Mouse (Mus musculus): ENCODE measurements around the gene Tti1. TPM values are rescaled to one million over a fixed set of nuclear protein-coding genes. Genes with fewer than 3 reads are reported as not detected.

Tti1 gene
- polyA plus RNA-seq, 1 experiment from 2014 or later: 16.4 TPM

GRCm38 (mm10) chr2:157940586-157941185 is 87.5 kb downstream of the Tti1 start:
- no peaks in the 10 kb centered on the region for H3K9me3 ChIP-seq (ENCODE audit: control insufficient read depth, low read length)
- peaks cover 27% of the 10 kb centered on the region for H3K4me1 ChIP-seq (ENCODE audit: control insufficient read depth, insufficient read depth, low read depth, low read length)
- peaks cover 2% of the 10 kb centered on the region for H3K36me3 ChIP-seq (ENCODE audit: control insufficient read depth, insufficient read depth, low read length)
- 0 out of 2 replicates have a peak, but pooled peaks cover 3% of the 10 kb centered on the region for H3K27me3 ChIP-seq (replicated peaks; ENCODE audit: control insufficient read depth, insufficient read depth, low read length)
- 4% methylated on average over 18 of the region's 18 CpGs for WGBS
- H3K9ac ChIP-seq (ENCODE audit: low read depth, low read length): peak overlapping the region; percentile 23; the same call in 1 of the 2 replicates
- no peak overlapping the region for H3K4me3 ChIP-seq (ENCODE audit: low read length)
- peak overlapping the region; percentile 17 for H3K4me2 ChIP-seq (ENCODE audit: low read length)
- peak overlapping the region; percentile 31; the same call in 1 of the 2 replicates for H3K27ac ChIP-seq (ENCODE audit: low read depth, low read length)
- no peak for ATAC-seq

GRCm38 (mm10) chr2:157936676-157937075 is 91.6 kb downstream of the Tti1 start:
- no peak for ATAC-seq
- H3K36me3 ChIP-seq (ENCODE audit: control insufficient read depth, insufficient read depth, low read length): peaks cover 2% of the 10 kb centered on the region
- no peaks in the 10 kb centered on the region for H3K9me3 ChIP-seq (ENCODE audit: control insufficient read depth, low read length)
- H3K4me3 ChIP-seq (ENCODE audit: low read length): no peak overlapping the region
- no peak overlapping the region for H3K9ac ChIP-seq (ENCODE audit: low read depth, low read length)
- no peak overlapping the region for H3K4me2 ChIP-seq (ENCODE audit: low read length)
- 80% methylated on average over 4 of the region's 4 CpGs for WGBS
- 0 out of 2 replicates have a peak, but pooled peaks cover 3% of the 10 kb centered on the region for H3K27me3 ChIP-seq (replicated peaks; ENCODE audit: control insufficient read depth, insufficient read depth, low read length)
- peaks cover 14% of the 10 kb centered on the region for H3K4me1 ChIP-seq (ENCODE audit: control insufficient read depth, insufficient read depth, low read depth, low read length)
- no peak overlapping the region for H3K27ac ChIP-seq (ENCODE audit: low read depth, low read length)

GRCm38 (mm10) chr2:157935444-157936171 is 92.6 kb downstream of the Tti1 start:
- 0 out of 2 replicates have a peak, but pooled peaks cover 3% of the 10 kb centered on the region for H3K27me3 ChIP-seq (replicated peaks; ENCODE audit: control insufficient read depth, insufficient read depth, low read length)
- H3K9ac ChIP-seq (ENCODE audit: low read depth, low read length): no peak overlapping the region
- peaks cover 2% of the 10 kb centered on the region for H3K36me3 ChIP-seq (ENCODE audit: control insufficient read depth, insufficient read depth, low read length)
- H3K4me3 ChIP-seq (ENCODE audit: low read length): no peak overlapping the region
- H3K9me3 ChIP-seq (ENCODE audit: control insufficient read depth, low read length): no peaks in the 10 kb centered on the region
- H3K4me1 ChIP-seq (ENCODE audit: control insufficient read depth, insufficient read depth, low read depth, low read length): peaks cover 6% of the 10 kb centered on the region
- H3K27ac ChIP-seq (ENCODE audit: low read depth, low read length): no peak overlapping the region
- H3K4me2 ChIP-seq (ENCODE audit: low read length): no peak overlapping the region
- ATAC-seq: no peak
- 78% methylated on average over 10 of the region's 11 CpGs for WGBS

- Histone ChIP-seq H3K9ac (ENCODE audit: low read depth, low read length) (no peak overlapping the region), H3K4me1 (ENCODE audit: control insufficient read depth, insufficient read depth, low read depth, low read length) (peaks cover 16% of the 10 kb centered on the region), H3K4me2 (ENCODE audit: low read length) (no peak overlapping the region), H3K27ac (ENCODE audit: low read depth, low read length) (no peak overlapping the region), H3K27me3 (replicated peaks; ENCODE audit: control insufficient read depth, insufficient read depth, low read length) (no peaks in the 10 kb centered on the region), H3K9me3 (ENCODE audit: control insufficient read depth, low read length) (no peaks in the 10 kb centered on the region), H3K36me3 (ENCODE audit: control insufficient read depth, insufficient read depth, low read length) (peaks cover 2% of the 10 kb centered on the region), H3K4me3 (ENCODE audit: low read length) (no peak overlapping the region)
- WGBS: 74% methylated on average over 4 of the region's 4 CpGs
- no peak for ATAC-seq
Observed at GRCm38 (mm10) chr2:157932655-157933054, 95.6 kb downstream of the Tti1 start.

Other genes starting within 250 kb of the Tti1 start
- gene Vstm2l, start 113.8 kb downstream of the Tti1 start, polyA plus RNA-seq (2015; fragmentation: Nextera tagmentation; extraction: Ambion mirVana): 9.5 and 20.7 TPM in 2 replicates
- 30.0 and 31.1 TPM in 2 replicates for gene Rprd1b, start 64 bp upstream of the Tti1 start, polyA plus RNA-seq (2015; fragmentation: Nextera tagmentation; extraction: Ambion mirVana)
- gene Tgm2, start 118.0 kb upstream of the Tti1 start, polyA plus RNA-seq (2015; fragmentation: Nextera tagmentation; extraction: Ambion mirVana): 7.9 and 11.4 TPM in 2 replicates
- gene D630003M21Rik, start 200.8 kb upstream of the Tti1 start, polyA plus RNA-seq (2015; fragmentation: Nextera tagmentation; extraction: Ambion mirVana): 1.9 and 2.1 TPM in 2 replicates
- gene Bpi, start 229.7 kb upstream of the Tti1 start, polyA plus RNA-seq (2015; fragmentation: Nextera tagmentation; extraction: Ambion mirVana): not detected in 2 replicates

Measured in hindbrain, embryonic 16.5 days (tissue).